Mouse (Mus musculus) c-Kit-negative CD71-positive TER-119-positive erythroid progenitor cells, embryonic 14.5 days (primary cell): ENCODE measurements around the gene Spryd3.

ENCODE experiments used
- DNase-seq: peaks from one replicate; pipeline ENCODE4 v3.0.0-alpha.2; 2013; ENCODE audit warnings: low read depth, low spot score

Spryd3 gene

DNA sequence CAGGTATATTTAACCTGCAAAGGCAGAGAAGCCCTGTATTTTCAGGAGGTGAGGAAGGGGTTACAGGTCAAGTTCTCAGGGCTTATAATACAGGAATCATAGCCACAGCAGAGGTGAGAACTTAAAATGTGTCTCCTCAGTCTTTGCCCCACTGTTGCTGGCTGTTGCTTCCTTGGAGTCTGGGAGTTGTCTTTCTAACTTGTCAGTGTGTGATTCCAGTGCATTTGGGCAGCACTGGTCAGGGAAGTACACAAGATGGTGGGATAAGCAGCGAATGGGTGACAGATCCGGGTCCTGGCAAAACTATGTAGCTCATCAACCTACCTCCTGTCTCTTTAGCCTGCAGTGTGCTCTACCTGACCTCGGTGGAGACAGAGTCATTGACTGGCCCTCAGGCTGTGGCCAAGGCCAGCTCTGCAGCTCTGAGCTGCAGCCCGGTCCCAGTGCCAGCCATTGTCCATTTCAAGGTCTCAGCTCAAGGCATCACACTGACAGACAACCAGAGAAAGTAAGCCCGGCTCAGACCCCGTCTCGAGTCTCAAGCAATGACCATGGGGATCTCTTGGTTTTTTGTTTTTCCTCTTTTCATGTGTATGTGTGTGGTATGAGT lies 21.3 kb downstream of the Spryd3 start:
- DNase-seq, result no peak

- no peak for DNase-seq
These were observed 22.4 kb downstream of the Spryd3 start for GRCm38 (mm10) chr15:102113674-102114073.

DNA sequence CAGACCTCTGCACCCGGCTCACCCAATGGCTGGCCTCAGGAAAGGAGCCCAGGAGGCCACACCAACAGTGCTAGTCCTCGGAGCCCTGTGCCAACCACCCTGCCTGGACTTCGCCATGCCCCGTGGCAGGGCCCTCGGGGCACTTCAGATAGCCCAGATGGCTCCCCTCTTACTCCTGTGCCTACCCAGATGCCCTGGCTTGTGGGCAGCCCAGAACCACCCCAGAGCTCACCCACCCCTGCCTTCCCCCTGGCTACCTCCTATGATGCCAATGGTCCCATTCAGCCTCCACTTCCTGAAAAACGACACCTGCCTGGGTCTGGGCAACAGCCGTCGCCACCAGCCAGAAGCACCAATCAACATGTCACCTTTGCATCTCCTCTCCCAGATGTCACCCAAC lies 23.2 kb downstream of the Spryd3 start:
- DNase-seq, result no peak

DNA sequence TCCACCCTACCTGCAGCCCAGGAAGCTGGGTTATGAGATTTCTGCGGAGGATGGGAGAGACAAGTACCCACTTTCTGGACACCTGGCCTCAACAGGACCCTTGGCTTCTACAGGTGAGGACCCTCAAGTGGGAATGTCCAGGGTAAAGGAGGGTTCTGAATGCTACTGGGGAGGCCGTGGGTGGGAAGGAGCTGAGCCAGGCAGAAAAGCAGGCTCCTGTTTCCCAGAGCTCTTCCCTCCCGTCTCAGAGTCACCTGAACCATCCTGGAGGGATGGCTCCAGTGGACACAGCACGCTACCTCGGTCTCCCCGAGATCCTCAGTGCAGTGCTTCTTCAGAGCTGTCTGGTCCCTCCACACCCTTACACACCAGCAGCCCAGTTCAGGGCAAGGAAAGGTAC lies 23.9 kb downstream of the Spryd3 start:
- no peak for DNase-seq

- no peak for DNase-seq
These were observed 24.6 kb downstream of the Spryd3 start for GRCm38 (mm10) chr15:102111495-102111829.

DNA sequence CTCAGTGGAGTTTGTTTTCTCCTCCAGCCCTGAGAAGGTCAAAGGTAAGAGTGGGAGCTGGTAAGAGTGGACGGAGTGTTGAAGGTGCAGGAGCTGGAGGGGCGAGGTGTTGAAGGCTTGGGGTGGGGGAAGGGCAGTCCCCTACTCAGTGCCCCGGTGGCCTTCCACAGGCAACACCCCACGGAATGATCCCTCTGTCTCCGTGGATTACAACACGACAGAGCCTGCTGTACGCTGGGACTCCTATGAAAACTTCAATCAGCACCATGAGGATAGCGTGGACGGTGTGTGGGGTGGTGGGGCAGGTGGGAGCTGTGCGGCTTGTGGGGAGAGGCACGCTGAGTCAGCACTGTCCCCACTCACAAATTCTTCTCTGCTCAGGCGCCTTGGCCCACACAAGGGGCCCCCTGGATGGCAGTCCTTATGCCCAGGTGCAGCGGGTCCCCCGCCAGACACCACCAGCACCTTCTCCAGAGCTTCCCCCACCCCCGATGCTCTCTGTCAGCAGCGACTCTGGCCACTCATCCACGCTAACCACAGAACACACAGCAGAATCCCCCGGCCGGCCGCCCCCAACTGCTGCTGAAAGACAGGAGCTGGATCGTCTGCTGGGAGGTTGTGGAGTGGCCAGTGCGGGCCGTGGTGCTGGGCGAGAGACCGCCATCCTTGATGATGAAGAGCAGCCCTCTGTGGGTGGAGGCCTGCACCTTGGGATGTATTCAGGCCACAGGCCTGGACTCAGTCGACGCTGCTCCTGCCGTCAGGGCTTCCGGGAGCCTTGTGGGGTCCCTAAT lies 25.1 kb downstream of the Spryd3 start:
- no peak for DNase-seq

DNA sequence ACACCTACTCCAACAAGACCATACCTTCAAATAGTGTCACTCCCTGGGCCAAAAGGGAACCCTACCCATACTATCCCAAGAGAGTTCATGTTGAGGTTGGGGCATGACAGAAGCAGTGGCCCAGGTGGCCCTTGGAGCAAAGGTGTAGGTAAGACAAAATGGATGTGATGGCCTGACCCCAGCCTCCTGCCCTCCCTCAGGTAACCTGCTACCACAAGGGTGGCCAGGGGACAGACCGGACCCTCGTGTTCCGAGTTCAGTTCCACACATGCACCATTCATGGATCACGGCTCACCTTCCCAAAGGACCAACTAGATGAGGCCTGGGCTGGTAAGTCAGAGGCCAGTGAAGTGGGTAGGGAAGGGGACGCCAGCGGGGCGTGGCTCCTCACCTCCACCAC lies 25.8 kb downstream of the Spryd3 start:
- DNase-seq, result no peak

DNA sequence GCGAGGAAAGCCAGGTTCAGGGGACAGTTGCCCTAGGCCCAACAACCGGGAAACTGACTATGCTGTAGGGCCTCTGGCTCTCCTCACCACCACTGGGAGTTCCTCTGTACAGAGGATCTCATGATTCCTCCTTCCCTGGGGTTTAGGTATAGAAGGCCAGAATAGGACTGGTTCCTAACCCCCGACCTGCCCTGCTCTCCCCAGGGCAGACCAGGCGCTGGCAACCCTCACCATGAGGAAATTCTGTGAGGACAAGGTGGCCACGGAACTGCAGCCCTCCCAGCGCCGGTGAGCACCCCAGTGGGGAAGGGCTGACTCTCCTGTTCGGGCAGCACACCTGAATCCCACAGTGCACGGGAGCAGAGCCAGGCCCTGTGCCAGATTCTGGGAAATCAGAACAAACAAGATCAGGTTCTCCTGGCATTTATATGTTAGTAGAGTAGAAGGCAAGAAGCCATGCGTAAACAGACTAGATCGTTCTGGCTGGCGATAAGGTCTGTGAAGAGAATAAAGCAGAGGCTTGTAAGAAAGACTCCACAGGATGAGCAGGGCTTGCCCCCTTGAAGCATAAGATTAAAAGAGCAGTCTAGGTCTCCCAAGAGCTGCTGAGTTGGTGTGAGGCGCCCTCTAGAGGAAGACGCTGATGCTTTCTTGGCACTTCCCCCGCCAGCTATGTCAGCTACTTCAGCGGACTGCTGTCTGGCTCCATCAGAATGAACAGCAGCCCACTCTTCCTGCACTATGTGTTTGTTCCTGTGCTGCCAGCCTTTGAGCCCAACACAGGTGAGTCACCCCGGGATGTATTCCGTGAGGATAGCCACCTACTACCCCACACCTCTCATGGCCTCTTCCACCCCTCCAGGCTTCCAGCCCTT lies 27.1 kb downstream of the Spryd3 start:
- DNase-seq, result peak; percentile 27

DNA sequence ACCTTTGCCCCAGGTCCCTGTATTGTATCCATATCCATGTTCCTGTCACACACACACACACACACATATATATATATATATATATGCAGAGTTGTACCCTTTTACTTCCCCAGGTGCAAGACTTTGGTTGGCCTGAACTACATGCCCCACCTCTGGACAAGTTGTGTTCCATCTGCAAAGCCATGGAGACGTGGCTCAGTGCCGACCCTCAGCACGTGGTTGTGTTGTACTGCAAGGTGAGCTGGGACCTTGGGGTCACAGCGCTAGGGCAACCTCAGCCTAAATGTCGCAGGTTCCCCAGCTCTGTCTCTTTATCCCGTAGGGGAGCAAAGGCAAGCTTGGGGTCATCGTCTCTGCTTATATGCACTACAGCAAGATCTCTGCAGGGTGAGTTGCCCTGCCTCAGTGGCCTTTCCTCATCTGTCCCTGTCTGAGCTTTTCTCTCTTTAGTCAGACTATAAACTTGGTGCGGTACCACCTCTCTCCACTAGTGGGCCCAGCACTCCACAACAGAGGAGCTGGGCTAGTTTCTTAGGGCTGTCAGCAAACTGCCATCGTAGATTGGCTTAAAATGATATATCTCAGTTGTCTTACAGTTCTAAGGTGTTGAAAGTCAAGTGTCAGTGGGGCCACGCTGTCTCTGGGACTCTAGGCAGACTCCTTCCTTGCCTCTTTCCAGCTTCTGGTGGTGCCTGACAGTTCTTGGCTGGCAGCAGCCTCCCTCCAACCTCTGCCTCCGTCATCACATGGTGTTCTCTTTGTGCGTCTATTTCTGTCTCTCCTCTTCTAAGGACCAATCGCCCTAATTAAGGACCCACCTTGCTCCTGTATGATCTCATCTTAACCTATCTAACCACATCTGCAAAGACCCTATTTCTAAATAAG lies 28.1 kb downstream of the Spryd3 start:
- DNase-seq, result peak; percentile 30

DNA sequence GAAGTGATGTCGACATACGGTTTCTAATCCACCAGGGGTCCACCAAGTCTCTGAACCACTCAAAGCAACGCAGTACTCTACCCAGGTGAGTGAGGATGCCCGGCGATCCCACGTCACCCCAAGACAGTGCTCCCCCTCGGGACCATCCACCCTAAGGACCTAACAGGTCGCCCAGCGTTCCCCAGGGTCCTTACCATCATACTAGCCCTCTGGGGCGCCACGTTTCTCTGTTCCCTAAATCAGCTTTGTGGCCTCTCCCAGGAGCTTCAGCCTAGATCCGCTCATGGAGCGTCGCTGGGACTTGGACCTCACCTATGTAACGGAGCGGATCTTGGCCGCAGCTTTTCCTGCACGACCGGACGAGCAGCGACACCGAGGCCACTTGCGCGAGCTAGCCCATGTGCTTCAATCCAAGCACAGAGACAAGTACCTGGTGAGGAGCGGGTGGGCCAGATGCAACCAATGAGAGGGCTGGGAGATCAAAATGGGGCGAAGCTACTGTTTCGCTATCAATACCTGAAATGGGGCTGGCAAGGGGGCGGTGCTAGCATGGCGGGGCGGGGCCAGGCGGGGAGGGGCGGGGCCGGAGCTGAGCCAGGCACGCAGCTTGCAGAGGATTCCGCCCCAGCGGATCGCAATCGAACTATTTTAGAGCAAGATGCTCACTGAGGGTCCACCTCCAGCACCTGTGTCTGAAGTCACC lies 29.1 kb downstream of the Spryd3 start:
- no peak for DNase-seq

DNA sequence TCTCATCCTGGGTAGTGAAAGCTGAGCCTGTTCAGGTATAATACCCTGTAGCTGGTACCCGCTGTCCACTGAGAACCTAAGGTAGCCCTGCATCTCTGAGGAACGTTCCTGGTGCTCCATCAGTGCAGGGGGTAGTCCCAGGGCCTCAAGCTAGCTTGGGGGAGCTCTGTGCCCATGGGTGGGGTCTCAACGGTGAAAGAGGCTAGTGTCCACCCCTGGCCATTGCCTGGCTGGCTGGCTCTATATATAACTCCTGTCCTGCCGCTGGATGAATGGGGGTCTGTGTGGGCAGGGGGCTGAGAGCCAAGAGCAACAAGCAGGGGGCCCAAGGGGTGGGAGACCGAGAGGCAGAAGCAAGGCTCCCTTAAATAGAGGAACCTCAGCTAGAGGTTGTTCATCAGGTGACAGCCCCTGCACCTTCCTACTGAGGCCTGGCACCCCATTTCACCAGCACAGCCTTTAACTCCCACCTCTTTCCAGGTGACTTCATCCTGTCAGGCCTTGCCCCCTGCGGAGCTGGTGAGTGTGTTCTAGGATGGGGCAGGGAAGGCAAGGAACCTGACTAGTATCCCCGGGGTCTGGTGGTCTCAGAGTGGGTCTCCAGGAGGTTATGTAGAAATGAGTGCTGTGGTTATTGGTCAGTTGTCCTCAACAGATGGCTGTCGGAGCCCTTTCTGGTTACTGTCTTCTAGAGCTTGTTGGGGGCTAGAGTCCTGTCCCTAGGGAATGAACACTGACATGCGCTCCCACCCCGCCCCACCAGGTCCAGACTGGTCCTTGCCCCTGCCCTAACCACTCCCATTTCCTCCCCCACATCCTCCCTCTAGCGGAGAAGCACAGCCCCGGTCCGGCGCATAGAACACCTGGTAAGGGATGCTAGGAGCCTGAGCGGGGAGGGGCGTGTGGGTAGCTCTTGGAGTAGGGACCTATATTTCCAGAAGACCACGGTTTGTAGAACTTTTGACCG lies 30.0 kb downstream of the Spryd3 start:
- DNase-seq, result no peak

- no peak for DNase-seq
These were observed 30.7 kb downstream of the Spryd3 start for GRCm38 (mm10) chr15:102105360-102105759.

DNA sequence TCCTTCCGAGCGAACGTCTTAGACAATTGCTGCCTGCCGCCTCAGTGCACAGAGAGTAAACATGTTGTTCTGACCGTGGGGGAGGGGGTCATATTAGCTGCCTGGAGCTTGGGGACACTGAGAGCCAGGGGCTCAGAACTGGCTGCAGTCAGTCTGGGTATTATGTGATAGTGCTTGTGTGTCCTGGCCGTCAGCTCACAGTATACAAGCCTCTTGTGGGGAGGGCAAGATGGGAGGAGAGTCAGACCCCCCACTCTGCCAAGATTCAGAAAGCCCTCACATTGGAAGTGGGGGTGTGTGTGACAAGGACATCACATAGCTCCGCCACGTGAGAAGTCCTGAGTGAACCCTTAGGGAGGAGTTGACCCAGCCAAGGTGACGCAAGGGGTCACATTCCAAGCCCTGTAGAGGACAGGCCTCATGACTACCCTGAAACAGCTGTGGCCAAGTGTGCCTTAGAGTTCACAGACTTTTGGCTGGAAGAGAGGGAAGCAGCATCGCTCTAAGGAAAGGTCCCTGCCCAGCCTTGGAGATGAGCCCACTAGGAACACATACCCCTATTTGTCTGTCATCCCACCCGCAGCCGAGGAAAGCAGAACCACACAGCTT lies 32.0 kb downstream of the Spryd3 start:
- DNase-seq, result no peak

DNA sequence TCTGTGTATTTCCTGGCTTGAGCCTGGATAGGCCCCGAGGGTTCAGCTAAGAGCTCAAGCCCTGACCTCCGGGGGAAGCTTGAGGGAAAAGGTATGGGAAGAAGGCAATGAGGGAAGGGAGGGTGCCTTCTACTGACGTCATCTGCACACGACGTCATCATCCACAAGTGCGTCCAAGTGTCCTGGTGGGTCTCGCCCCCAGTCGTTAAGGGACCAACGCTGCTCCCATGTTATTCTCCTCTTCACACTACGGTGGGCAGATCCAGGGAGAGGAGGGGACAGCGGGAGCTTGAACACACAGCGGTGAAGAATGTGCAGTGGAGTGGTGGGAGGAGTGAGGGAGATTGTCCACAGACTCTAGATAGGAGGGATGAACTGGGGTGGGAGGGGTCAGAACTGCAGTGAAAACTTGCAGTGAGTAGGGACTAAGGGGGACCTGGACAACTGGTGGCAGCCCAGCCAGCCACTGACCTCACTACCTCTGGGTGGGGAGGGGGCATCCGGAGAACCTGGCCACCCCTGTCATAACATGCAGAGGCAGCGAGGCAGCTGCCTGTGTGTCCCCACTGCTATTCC lies 32.6 kb downstream of the Spryd3 start:
- no peak for DNase-seq

DNA sequence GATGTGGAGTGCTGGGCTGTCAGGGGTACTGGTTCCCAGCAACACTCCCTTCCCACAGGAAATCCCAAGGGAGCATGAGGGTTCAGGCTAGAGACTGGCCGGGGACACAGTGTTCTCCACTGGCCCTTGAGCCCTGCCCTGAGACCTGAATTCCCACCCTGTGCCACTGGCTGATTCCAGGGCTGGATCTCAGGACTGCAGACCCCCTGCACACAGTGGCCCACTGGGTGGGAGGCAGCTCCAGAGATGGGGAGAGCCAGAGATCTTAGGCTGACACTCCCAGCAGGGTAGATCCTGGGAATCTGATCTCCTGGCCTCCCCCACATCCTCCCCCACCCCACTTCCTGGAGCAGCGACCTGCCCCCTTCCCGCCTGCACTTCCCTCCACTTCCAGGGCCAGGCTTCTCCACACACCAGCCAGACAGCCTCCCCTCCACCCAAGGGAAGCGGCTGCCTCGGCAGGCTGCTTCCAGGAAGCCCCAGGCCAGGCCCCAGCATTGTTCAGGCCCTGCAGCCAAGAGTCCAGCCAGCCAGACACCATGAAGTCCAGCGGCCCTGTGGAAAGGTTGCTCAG lies 33.4 kb downstream of the Spryd3 start:
- no peak for DNase-seq

DNA sequence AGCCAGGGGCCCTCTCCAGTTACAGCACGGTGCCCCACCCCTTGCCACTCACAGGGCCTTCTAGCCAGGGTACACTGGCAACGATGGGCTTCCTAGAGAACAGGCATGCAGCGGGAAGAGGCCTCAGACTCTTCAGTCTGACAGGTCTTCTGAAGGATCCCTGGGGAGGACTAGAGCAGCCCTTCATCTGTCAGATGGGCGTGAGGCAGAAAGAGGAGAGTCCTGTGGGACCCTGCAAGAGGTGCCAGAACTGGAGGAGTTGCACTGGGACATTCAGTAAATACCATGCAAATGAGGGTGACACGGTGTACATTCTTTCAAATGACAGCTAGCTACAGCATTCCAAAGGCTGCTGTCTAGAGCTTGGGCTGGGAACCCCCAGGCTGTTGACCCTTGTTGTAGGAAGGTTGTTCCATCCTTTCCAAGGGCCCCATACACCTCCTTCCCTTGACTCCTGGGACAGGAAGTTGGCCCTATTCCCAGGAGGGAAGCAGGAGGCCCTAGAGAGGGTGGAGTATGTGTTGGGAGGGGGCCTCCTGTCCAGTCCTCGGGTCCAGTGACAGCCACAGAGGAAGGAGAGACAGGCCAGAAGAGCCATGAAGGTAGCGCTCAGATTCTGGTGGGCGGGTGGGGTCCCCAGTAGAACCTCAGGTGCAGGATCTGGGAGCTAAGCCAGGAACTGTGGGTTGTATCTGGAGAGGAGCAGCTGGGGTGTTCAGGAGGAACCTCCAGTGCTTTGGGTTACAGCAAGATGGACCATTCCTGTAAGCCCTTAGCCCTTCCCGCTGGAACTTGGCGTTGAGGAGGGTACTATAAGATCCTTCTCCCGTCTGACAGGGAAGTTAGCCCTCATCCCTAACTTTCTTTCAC lies 34.1 kb downstream of the Spryd3 start:
- no peak for DNase-seq

DNA sequence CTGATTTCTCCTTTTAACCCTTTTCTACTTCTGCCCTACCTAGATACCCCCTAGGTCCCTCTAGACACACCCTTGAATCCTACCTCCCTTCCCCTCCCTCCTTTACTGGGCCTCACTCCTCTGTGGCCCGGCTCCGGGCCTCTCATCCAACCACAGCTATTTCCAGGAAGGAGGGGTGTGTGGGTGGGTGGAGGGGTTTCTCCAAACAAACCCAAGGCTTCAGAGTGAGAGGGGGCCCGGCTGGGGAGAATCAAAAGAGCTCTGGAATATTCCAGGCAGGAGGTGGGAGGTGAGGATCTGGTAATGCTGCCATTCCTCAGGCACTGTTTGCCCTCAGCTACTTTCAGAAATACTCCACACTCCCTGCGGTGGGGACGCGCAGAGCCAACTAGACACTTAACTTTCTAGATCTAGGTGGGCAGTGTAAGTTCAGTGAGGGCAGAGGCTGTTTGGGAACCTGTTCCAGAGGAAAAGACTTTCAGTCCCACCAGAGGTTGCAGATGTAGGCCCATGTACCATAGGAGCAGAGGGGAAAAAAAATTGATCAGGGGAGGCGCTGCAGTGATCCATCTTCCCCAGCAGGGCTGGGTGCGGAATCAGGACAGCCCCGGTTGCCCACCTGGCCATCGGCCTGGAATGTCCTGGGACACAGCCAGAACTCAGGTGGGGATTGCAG lies 34.9 kb downstream of the Spryd3 start:
- no peak for DNase-seq
